Mouse (Mus musculus) liver, embryonic 15.5 days (tissue): ENCODE measurements around the gene Gm20696. TPM values are rescaled to one million over a fixed set of nuclear protein-coding genes. Genes with fewer than 3 reads are reported as not detected.

Experiments used
- ATAC-seq: fragments of 200-750 bp; cut with Nextera tagmentation; 2 replicates; pipeline ENCODE4 v1.8.0; 2017; ENCODE audit warnings: moderate number of reproducible peaks, mild to moderate bottlenecking, moderate library complexity; ENCODE audit not compliant: insufficient read depth
- H3K27ac ChIP-seq: fragments of 300-500 bp; sonication (generic); replicated peaks from 2 replicates; pipeline ENCODE4 v1.5.1; 2015; ENCODE audit warnings: mild to moderate bottlenecking, inconsistent platforms
- H3K27me3 ChIP-seq: fragments of 300-500 bp; sonication (generic); 2 replicates; pipeline ENCODE4 v1.6.1; 2015; ENCODE audit warnings: mild to moderate bottlenecking, inconsistent platforms
- H3K36me3 ChIP-seq: fragments of 300-500 bp; sonication (generic); replicated peaks from 2 replicates; pipeline ENCODE4 v1.6.1; 2015; ENCODE audit warnings: moderate library complexity, mild to moderate bottlenecking, inconsistent platforms
- H3K4me1 ChIP-seq: fragments of 300-500 bp; sonication (generic); replicated peaks from 2 replicates; pipeline ENCODE4 v1.6.1; 2015; ENCODE audit warnings: inconsistent platforms
- H3K4me2 ChIP-seq: fragments of 300-500 bp; sonication (generic); 2 replicates; pipeline ENCODE4 v1.6.1; 2015; ENCODE audit warnings: moderate library complexity, mild to moderate bottlenecking, inconsistent platforms
- H3K4me3 ChIP-seq: fragments of 300-500 bp; sonication (generic); replicated peaks from 2 replicates; pipeline ENCODE4 v1.5.1; 2015; ENCODE audit warnings: mild to moderate bottlenecking, inconsistent platforms
- H3K9ac ChIP-seq: fragments of 300-500 bp; sonication (generic); 2 replicates; pipeline ENCODE4 v1.6.1; 2015; ENCODE audit warnings: moderate library complexity, mild to moderate bottlenecking, inconsistent platforms
- H3K9me3 ChIP-seq: fragments of 300-500 bp; sonication (generic); replicated peaks from 2 replicates; pipeline ENCODE4 v1.6.1; 2016; ENCODE audit warnings: inconsistent platforms
- WGBS: fragments of 180-500 bp; shearing (Covaris S2); methylation state at CpG from one replicate; pipeline ENCODE4 v1.1.7; 2015; ENCODE audit warnings: mixed read lengths; ENCODE audit not compliant: insufficient replicate concordance; 5-methylcytosine and 5-hydroxymethylcytosine counted together
- polyA plus RNA-seq: library from polyadenylated mRNA; unstranded; fragments of >200 nt; fragmentation: Nextera tagmentation; extraction: Ambion mirVana; gene quantifications from 2 replicates; pipeline ENCODE4 v1.2.1, GENCODE M21; 2015

Gm20696 gene
- polyA plus RNA-seq, 1 experiment from 2014 or later = 0.75 TPM

DNA sequence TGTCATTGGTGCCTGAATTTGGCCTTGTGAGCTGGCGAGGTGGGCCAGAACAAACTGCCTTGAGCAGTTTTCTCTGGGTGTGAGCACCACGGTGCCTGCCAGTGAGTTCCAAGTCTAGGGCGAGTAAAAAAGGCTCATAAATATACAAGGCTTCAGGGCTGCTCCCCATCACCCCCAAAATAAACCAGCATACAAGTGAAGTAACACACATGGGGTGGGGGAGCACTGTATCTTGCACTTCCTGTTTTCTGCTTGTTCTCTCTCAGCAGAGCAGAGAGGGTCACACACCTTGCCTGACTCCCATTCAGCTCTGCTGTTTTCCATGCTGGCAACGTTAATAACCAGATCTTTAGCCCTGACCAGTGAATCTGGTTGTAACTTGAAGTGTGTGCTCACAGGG lies 29.1 kb downstream of the Gm20696 start:
- Histone ChIP-seq H3K27ac (no peak overlapping the region), H3K9ac (no peak overlapping the region), H3K4me3 (no peak overlapping the region), H3K4me1 (peaks cover 11% of the 10 kb centered on the region; the same call in 1 of the 2 replicates), H3K9me3 (no peaks in the 10 kb centered on the region), H3K36me3 (no peaks in the 10 kb centered on the region), H3K4me2 (no peak overlapping the region), H3K27me3 (no peaks in the 10 kb centered on the region)
- 45% methylated on average over 4 of the region's 4 CpGs for WGBS
- no peak for ATAC-seq

DNA sequence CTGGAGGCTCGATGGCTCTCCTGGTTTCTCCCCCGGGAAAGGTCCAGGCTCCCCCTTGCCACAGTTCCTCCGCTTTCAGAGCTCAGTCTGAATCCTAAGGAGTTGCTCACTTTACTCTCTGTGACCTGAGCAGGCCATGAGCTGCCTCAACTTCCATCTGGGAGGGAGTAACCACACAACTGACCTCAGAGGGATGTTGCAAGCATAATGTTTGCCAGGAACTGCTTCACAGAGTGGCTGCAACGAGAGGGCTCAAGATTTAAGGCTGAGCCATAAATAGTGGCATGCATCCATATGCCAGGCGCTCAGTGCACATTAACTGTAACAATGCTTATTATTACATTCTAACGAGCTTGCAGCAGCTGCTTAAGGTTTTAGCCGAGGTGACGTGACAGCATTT lies 29.8 kb downstream of the Gm20696 start:
- no peak overlapping the region for H3K9ac ChIP-seq
- H3K4me3 ChIP-seq = no peak overlapping the region
- H3K9me3 ChIP-seq = no peaks in the 10 kb centered on the region
- no peaks in the 10 kb centered on the region for H3K27me3 ChIP-seq
- no peaks in the 10 kb centered on the region for H3K36me3 ChIP-seq
- WGBS = 56% methylated on average over 8 of the region's 8 CpGs
- H3K4me2 ChIP-seq = no peak overlapping the region
- H3K4me1 ChIP-seq = peaks cover 11% of the 10 kb centered on the region; the same call in 1 of the 2 replicates
- ATAC-seq = no peak
- H3K27ac ChIP-seq = no peak overlapping the region

DNA sequence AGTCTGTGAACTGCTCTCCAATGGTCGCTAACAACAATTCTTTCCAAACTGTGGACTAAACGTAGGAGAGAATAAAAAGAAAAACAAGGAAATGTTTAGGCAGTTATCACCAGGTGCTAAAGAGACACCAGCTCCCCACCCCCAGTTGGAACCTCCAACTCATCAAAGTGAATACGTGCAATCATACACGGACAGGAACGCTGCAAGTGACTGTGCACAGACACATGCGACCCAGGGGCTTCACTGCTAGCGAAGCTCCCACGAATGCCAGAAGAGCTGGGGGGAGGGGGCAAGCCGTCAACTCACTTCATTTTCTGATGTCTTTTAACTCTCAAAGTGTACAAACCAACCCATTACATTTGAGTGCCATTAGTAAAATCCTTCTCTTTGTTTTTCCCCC lies 30.5 kb downstream of the Gm20696 start:
- 63% methylated on average over 9 of the region's 9 CpGs for WGBS
- Histone ChIP-seq H3K4me3 (no peak overlapping the region), H3K9me3 (no peaks in the 10 kb centered on the region), H3K9ac (no peak overlapping the region), H3K4me2 (no peak overlapping the region), H3K36me3 (no peaks in the 10 kb centered on the region), H3K27me3 (no peaks in the 10 kb centered on the region), H3K27ac (no peak overlapping the region), H3K4me1 (peaks cover 11% of the 10 kb centered on the region; the same call in 1 of the 2 replicates)
- ATAC-seq = no peak

- Histone ChIP-seq H3K27ac (no peak overlapping the region), H3K9ac (no peak overlapping the region), H3K36me3 (no peaks in the 10 kb centered on the region), H3K4me3 (no peak overlapping the region), H3K4me1 (peaks cover 8% of the 10 kb centered on the region; the same call in 1 of the 2 replicates), H3K9me3 (no peaks in the 10 kb centered on the region), H3K4me2 (no peak overlapping the region), H3K27me3 (no peaks in the 10 kb centered on the region)
- WGBS = 64% methylated on average over 32 of the region's 32 CpGs
- no peak for ATAC-seq
These were observed 34.2 kb downstream of the Gm20696 start for GRCm38 (mm10) chr6:99632121-99632980.

DNA sequence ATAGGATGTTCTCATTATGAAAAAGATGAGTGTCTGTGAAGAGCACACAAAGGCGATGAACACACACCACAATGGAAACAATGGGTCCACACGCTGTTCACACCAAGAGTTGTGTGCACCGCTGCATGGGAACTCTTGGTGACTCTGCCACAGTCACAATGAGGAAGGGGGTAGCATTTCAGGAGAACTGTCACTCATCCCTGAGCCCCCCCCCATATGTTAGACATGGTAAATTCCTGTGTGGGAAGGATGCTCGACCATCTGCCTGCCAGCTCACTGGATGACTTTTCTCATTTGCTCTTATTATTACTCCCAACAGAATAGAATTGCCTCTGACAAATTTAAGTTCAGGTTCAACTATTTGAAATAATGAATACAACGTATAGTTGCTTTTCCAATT lies 35.0 kb downstream of the Gm20696 start:
- Histone ChIP-seq H3K9ac (no peak overlapping the region), H3K4me1 (peaks cover 2% of the 10 kb centered on the region; the same call in 1 of the 2 replicates), H3K27ac (no peak overlapping the region), H3K36me3 (no peaks in the 10 kb centered on the region), H3K27me3 (no peaks in the 10 kb centered on the region), H3K9me3 (no peaks in the 10 kb centered on the region), H3K4me3 (no peak overlapping the region), H3K4me2 (no peak overlapping the region)
- no peak for ATAC-seq
- WGBS = 71% methylated on average over 5 of the region's 5 CpGs

DNA sequence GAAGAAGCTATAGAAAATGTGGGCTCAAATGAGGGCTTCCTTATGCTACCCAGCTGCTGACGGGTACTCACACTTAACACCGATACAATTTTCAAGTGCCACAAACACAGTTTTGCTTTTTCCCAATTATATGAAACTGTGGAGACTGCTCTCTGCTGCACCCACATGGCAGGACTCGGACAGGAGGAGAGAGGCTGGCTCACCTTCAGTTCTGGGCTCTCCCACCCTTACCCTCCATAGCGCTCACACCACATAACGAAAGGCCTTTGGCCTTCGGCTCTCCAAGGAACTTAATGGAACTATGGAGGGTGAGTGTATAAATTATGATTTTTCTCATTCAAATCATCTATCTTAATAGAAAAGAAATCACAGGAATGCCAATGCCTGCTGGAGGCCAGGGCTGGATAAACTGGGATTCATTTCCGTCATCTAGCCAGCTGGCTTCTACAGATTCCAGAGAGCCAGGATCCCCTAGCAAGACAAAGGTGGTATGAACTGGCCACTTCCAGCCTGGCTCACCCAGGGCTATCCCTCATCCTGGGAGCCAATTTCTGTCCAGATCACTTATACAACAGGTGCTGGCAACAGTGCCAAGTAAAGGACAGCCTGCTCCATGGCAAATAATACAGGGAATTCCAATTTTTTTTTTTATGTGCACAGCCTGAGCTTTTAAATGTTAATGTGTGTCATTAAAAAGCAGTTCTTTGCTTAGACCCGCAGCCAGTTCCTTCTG lies 36.7 kb downstream of the Gm20696 start:
- 69% methylated on average over 8 of the region's 8 CpGs for WGBS
- H3K27ac ChIP-seq = no peak overlapping the region
- H3K9ac ChIP-seq = no peak overlapping the region
- no peak overlapping the region for H3K4me2 ChIP-seq
- ATAC-seq = no peak
- H3K4me3 ChIP-seq = no peak overlapping the region
- no peaks in the 10 kb centered on the region for H3K27me3 ChIP-seq
- no peaks in the 10 kb centered on the region for H3K9me3 ChIP-seq
- no peaks in the 10 kb centered on the region for H3K36me3 ChIP-seq
- no peaks in the 10 kb centered on the region for H3K4me1 ChIP-seq

- H3K9ac ChIP-seq = no peak overlapping the region
- no peaks in the 10 kb centered on the region for H3K4me1 ChIP-seq
- H3K4me2 ChIP-seq = no peak overlapping the region
- H3K36me3 ChIP-seq = no peaks in the 10 kb centered on the region
- WGBS = 50% methylated on average over 2 of the region's 2 CpGs
- ATAC-seq = no peak
- H3K27me3 ChIP-seq = no peaks in the 10 kb centered on the region
- no peak overlapping the region for H3K4me3 ChIP-seq
- H3K27ac ChIP-seq = no peak overlapping the region
- no peaks in the 10 kb centered on the region for H3K9me3 ChIP-seq
These were observed 40.2 kb downstream of the Gm20696 start for GRCm38 (mm10) chr6:99626347-99626746.

DNA sequence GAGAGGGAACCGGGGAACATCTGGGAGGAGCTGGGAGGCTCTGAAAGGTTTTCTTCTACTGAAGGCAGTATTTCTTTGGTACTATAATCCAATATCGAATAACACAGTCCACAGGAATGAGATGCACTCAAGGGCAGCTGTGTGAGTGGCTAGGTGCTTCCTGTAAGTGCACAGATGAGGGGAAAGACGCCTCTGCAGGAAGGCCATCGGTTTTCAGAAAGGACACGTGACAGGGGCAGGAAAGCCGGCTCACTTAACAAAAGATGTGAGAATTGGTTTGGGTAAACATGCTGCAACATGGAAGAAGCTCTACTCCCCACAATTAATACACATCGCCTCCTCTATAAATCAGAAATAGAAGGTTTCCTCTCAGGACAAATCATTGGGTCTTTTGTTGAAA lies 40.8 kb downstream of the Gm20696 start:
- Histone ChIP-seq H3K4me1 (no peaks in the 10 kb centered on the region), H3K4me2 (no peak overlapping the region), H3K4me3 (no peak overlapping the region), H3K27ac (no peak overlapping the region), H3K27me3 (no peaks in the 10 kb centered on the region), H3K9me3 (no peaks in the 10 kb centered on the region), H3K36me3 (no peaks in the 10 kb centered on the region), H3K9ac (no peak overlapping the region)
- no peak for ATAC-seq
- 22% methylated on average over 7 of the region's 7 CpGs for WGBS

DNA sequence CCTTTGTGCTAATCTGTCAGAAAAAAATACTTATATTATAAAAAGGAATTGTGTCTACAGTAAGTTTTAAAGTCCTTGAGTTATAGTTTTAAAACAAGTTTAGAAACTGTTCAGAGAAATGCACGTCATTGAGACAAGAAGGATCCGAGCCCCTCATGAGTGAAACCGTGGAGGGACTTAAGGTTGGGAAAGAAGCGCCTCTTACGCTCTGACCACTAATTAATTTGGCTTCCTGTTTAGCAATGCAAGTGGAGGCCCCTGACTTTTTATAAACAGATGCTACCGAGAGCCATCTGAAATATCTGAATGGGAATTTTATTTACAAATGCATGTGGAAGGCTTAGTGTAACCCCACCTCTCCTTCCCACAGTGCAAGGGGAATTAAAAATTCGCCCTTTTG lies 41.3 kb downstream of the Gm20696 start:
- no peaks in the 10 kb centered on the region for H3K36me3 ChIP-seq
- no peak overlapping the region for H3K4me2 ChIP-seq
- WGBS = 47% methylated on average over 7 of the region's 7 CpGs
- H3K4me3 ChIP-seq = no peak overlapping the region
- H3K27me3 ChIP-seq = no peaks in the 10 kb centered on the region
- no peak for ATAC-seq
- H3K9ac ChIP-seq = no peak overlapping the region
- H3K9me3 ChIP-seq = no peaks in the 10 kb centered on the region
- no peak overlapping the region for H3K27ac ChIP-seq
- H3K4me1 ChIP-seq = no peaks in the 10 kb centered on the region

- H3K4me1 ChIP-seq = no peaks in the 10 kb centered on the region
- no peak overlapping the region for H3K27ac ChIP-seq
- H3K27me3 ChIP-seq = no peaks in the 10 kb centered on the region
- H3K9me3 ChIP-seq = no peaks in the 10 kb centered on the region
- no peak overlapping the region for H3K9ac ChIP-seq
- no peaks in the 10 kb centered on the region for H3K36me3 ChIP-seq
- no peak overlapping the region for H3K4me3 ChIP-seq
- no peak overlapping the region for H3K4me2 ChIP-seq
- ATAC-seq = no peak
- 59% methylated on average over 3 of the region's 3 CpGs for WGBS
These were observed 42.1 kb downstream of the Gm20696 start for GRCm38 (mm10) chr6:99624542-99624941.

DNA sequence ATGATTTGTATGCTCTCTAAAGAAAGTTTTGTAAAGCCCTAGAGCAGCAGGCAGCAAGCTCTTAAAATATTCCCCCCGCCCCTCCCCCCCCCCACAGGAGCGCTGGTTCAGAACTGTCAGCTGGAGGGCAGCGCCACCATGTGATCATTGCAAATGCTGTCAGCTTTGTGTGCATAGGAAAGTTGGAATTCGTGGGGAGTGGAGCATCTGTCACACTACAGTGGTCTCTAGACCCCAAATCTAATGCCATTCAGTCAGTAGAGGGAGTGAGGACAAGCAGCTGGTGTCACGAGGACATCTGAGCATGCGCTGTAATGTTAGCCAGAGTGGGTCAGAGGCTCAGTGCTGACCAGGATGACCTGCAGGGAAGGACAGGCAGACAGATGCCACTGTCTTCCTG lies 43.0 kb downstream of the Gm20696 start:
- WGBS = 32% methylated on average over 6 of the region's 6 CpGs
- no peak overlapping the region for H3K4me3 ChIP-seq
- H3K4me1 ChIP-seq = no peaks in the 10 kb centered on the region
- H3K4me2 ChIP-seq = no peak overlapping the region
- no peak overlapping the region for H3K9ac ChIP-seq
- H3K36me3 ChIP-seq = no peaks in the 10 kb centered on the region
- H3K27me3 ChIP-seq = no peaks in the 10 kb centered on the region
- ATAC-seq = no peak
- H3K27ac ChIP-seq = no peak overlapping the region
- H3K9me3 ChIP-seq = no peaks in the 10 kb centered on the region
